Mouse (Mus musculus) heart, adult 9 months (tissue): ENCODE results near the gene Nup214.

Experiments used
- DNase-seq, 2 experiments: peaks; one replicate each; pipeline ENCODE4 v3.0.0; 2022; ENCODE audit warnings: low spot score in 2 of 2

Nup214 gene

GRCm38 (mm10) chr2:32045375-32045774, 71.1 kb downstream of the Nup214 start:
- no peak for DNase-seq

- peak in 1 of 2 experiments; percentile 49 for DNase-seq
Observed at GRCm38 (mm10) chr2:32046009-32046408, 71.8 kb downstream of the Nup214 start.

- DNase-seq, result no peak
Observed at GRCm38 (mm10) chr2:32047323-32047722, 73.1 kb downstream of the Nup214 start.

GRCm38 (mm10) chr2:32051791-32052190, 77.6 kb downstream of the Nup214 start:
- DNase-seq, result no peak

GRCm38 (mm10) chr2:32052418-32052817, 78.2 kb downstream of the Nup214 start:
- no peak for DNase-seq

GRCm38 (mm10) chr2:32055357-32055965, 81.2 kb downstream of the Nup214 start:
- DNase-seq, result no peak

- DNase-seq, result no peak
Observed at GRCm38 (mm10) chr2:32056524-32056923, 82.3 kb downstream of the Nup214 start.

GRCm38 (mm10) chr2:32057360-32057759, 83.1 kb downstream of the Nup214 start:
- no peak for DNase-seq

- DNase-seq, result no peak
Observed at GRCm38 (mm10) chr2:32057794-32058193, 83.6 kb downstream of the Nup214 start.

GRCm38 (mm10) chr2:32058241-32058640, 84.0 kb downstream of the Nup214 start:
- DNase-seq, result no peak

- DNase-seq, result no peak
Observed at GRCm38 (mm10) chr2:32058716-32059115, 84.5 kb downstream of the Nup214 start.

- DNase-seq, result no peak
Observed at GRCm38 (mm10) chr2:32059613-32060012, 85.4 kb downstream of the Nup214 start.

- DNase-seq, result no peak
Observed at GRCm38 (mm10) chr2:32060228-32060805, 86.1 kb downstream of the Nup214 start.

- no peak for DNase-seq
Observed at GRCm38 (mm10) chr2:32061189-32061588, 87.0 kb downstream of the Nup214 start.

- no peak for DNase-seq
Observed at GRCm38 (mm10) chr2:32061722-32062505, 87.7 kb downstream of the Nup214 start.

GRCm38 (mm10) chr2:32062626-32063410, 88.6 kb downstream of the Nup214 start:
- DNase-seq, result no peak

- peak; percentile 47 to 53 for DNase-seq
Observed at GRCm38 (mm10) chr2:32063451-32064151, 89.4 kb downstream of the Nup214 start.

- peak in 1 of 2 experiments; percentile 50 for DNase-seq
Observed at GRCm38 (mm10) chr2:32064913-32065312, 90.7 kb downstream of the Nup214 start.

GRCm38 (mm10) chr2:32065371-32065791, 91.1 kb downstream of the Nup214 start:
- no peak for DNase-seq

GRCm38 (mm10) chr2:32066005-32066404, 91.8 kb downstream of the Nup214 start:
- no peak for DNase-seq

GRCm38 (mm10) chr2:32068811-32069607, 94.8 kb downstream of the Nup214 start:
- no peak for DNase-seq
